In the genomic region with DNA sequence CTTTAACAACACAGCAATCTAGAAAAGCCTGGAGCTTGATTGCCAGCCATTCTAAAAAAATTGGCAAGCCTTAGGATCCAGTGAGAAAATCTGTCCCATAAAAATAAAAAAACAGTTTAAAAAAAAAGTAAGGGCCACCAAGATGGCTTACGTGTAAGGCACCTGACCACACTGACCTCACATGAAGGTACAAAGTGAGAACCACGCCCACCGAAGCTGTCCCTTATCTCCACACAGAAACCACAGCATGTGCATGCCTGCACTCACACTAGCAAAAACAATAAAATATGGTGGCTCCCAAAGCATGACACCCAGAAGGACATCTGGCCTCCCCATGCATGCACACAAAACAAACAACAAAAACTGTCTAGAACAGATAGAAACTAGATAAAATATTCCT, we compare ENCODE assay signal across 12 mouse cellular contexts. TPM values are rescaled to one million over a fixed set of nuclear protein-coding genes. Genes with fewer than 3 reads are reported as not detected.
DNase-seq lines count a peak whose midpoint lies in the region; ATAC-seq and TF ChIP-seq lines count a peak whose summit lies in the region.
"Had no signal": no experiment of that assay in that cellular context is flagged by ENCODE, and none has a peak within 500 bp of the region (broad histone marks: within the 10 kb centered on the region; RNA-seq: fewer than 3 reads in every experiment).

No protein-coding gene starts in this region.

- H3K27ac ChIP-seq in gastrocnemius, adult 2 months: peak overlapping the region; percentile 83; the same call in 1 of the 2 replicates
- no peak overlapping the region for H3K27ac ChIP-seq in intestine, embryonic 16.5 days (ENCODE audit: low read length)
- H3K27ac ChIP-seq in liver, postnatal 0 days (ENCODE audit: low read depth): no peak overlapping the region
- H3K27ac ChIP-seq: forebrain, embryonic 12.5 days; hindbrain, embryonic 15.5 days had no signal

- intact Hi-C loops in gastrocnemius, adult 2 months (cut with DNase I): no loop called here
- intact Hi-C loops in gastrocnemius, postnatal 36 days (cut with DNase I): no loop called here

- ATAC-seq in CD4-positive, CD25-positive, alpha-beta regulatory T cell, adult 4 months: peak; percentile 42
- ATAC-seq in intestine, embryonic 16.5 days: peak; percentile 61
- ATAC-seq in liver, postnatal 0 days: peak; percentile 72
- no peak for ATAC-seq in frontal cortex, adult (ENCODE audit: low TSS enrichment)

- WGBS in intestine, embryonic 16.5 days: 77% methylated on average over 3 of the region's 3 CpGs
- WGBS in liver, postnatal 0 days (ENCODE audit: insufficient replicate concordance): 50% methylated on average over 3 of the region's 3 CpGs

- TF ChIP-seq CTCF in gastrocnemius, adult 2 months (IDR thresholded peaks at IDR 0.05): no peak
- TF ChIP-seq CTCF in liver, postnatal 0 days (IDR thresholded peaks at IDR 0.05; ENCODE audit: low read depth): no peak

- H3K4me3 ChIP-seq in gastrocnemius, adult 2 months: no peak overlapping the region
- H3K4me3 ChIP-seq in intestine, embryonic 16.5 days (ENCODE audit: low read length): no peak overlapping the region
- no peak overlapping the region for H3K4me3 ChIP-seq in liver, postnatal 0 days (ENCODE audit: low read depth, low read length)
- H3K4me3 ChIP-seq: forebrain, embryonic 12.5 days; hindbrain, embryonic 15.5 days had no signal

- no peak overlapping the region for H3K9ac ChIP-seq in intestine, embryonic 16.5 days (ENCODE audit: low read depth, low read length)
- no peak overlapping the region for H3K9ac ChIP-seq in liver, postnatal 0 days (replicated peaks)
- H3K9ac ChIP-seq: forebrain, embryonic 12.5 days; hindbrain, embryonic 15.5 days had no signal

- no peaks in the 10 kb centered on the region for H3K36me3 ChIP-seq in intestine, embryonic 16.5 days (ENCODE audit: control insufficient read depth, insufficient read depth, low read length)
- no peaks in the 10 kb centered on the region for H3K36me3 ChIP-seq in liver, postnatal 0 days (replicated peaks; ENCODE audit: insufficient read depth, low read length)
- H3K36me3 ChIP-seq: forebrain, embryonic 12.5 days; hindbrain, embryonic 15.5 days had no signal

- no peak overlapping the region for H3K4me2 ChIP-seq in intestine, embryonic 16.5 days (ENCODE audit: low read depth, low read length)
- no peak overlapping the region for H3K4me2 ChIP-seq in liver, postnatal 0 days (ENCODE audit: low read depth, low read length)
- H3K4me2 ChIP-seq: forebrain, embryonic 12.5 days; hindbrain, embryonic 15.5 days had no signal

- no peak for TF ChIP-seq EP300 in liver, postnatal 0 days (IDR thresholded peaks at IDR 0.05; ENCODE audit: low read depth)

- no peak for DNase-seq in gastrocnemius, adult 2 months
- DNase-seq in gastrocnemius, postnatal 36 days: no peak
- DNase-seq in liver, postnatal 0 days: no peak
- no peak for DNase-seq in c-Kit-positive CD71-positive TER-119-positive erythroid progenitor cells, embryonic 14.5 days (ENCODE audit: low spot score)
- no peak for DNase-seq in ovary, postnatal 36 days (ENCODE audit: low spot score)
- DNase-seq: heart, adult 11 months; kidney, adult 9 months had no signal

- H3K27me3 ChIP-seq in intestine, embryonic 16.5 days (replicated peaks; ENCODE audit: control insufficient read depth, insufficient read depth, low read length): no peaks in the 10 kb centered on the region
- no peaks in the 10 kb centered on the region for H3K27me3 ChIP-seq in liver, postnatal 0 days (ENCODE audit: insufficient read depth, low read length)
- H3K27me3 ChIP-seq: forebrain, embryonic 12.5 days; hindbrain, embryonic 15.5 days had no signal

- peaks cover 13% of the 10 kb centered on the region for H3K4me1 ChIP-seq in intestine, embryonic 16.5 days (ENCODE audit: control insufficient read depth, insufficient read depth, low read length)
- H3K4me1 ChIP-seq in liver, postnatal 0 days (ENCODE audit: insufficient read depth): peaks cover 42% of the 10 kb centered on the region
- H3K4me1 ChIP-seq: forebrain, embryonic 12.5 days had no signal

- H3K9me3 ChIP-seq in intestine, embryonic 16.5 days (ENCODE audit: control insufficient read depth, low read length): no peaks in the 10 kb centered on the region
- H3K9me3 ChIP-seq in liver, postnatal 0 days (ENCODE audit: low read length): no peaks in the 10 kb centered on the region
- H3K9me3 ChIP-seq: forebrain, embryonic 12.5 days; hindbrain, embryonic 15.5 days had no signal

RNA-seq across cellular contexts. Expression of gene Rsbn1l, which starts 24.9 kb away (rescaled TPM):
- total RNA-seq in gastrocnemius, adult 2 months (2021): 1 to 10 TPM; 9.2 to 9.9 TPM
- 1 to 10 TPM; 7.0 to 8.9 TPM for total RNA-seq in gastrocnemius, postnatal 36 days (2021)
- 10 to 100 TPM; 32.6 to 42.7 TPM for polyA plus RNA-seq in CD4-positive, CD25-positive, alpha-beta regulatory T cell, adult 4 months (2017; shearing (Covaris generic))
- 3.0 and 3.2 TPM in 2 replicates for polyA plus RNA-seq in intestine, embryonic 16.5 days (2015; fragmentation: Nextera tagmentation; extraction: Ambion mirVana)
- polyA plus RNA-seq in liver, postnatal 0 days (2015; fragmentation: Nextera tagmentation; extraction: Ambion mirVana): 3.7 and 5.5 TPM in 2 replicates

RNA-seq across cellular contexts. Expression of gene Tmem60, which starts 49.3 kb away (rescaled TPM):
- 10 to 100 TPM; 17.6 to 19.7 TPM for total RNA-seq in gastrocnemius, adult 2 months (2021)
- 10 to 100 TPM; 13.6 to 17.6 TPM for total RNA-seq in gastrocnemius, postnatal 36 days (2021)
- polyA plus RNA-seq in CD4-positive, CD25-positive, alpha-beta regulatory T cell, adult 4 months (2017; shearing (Covaris generic)): 10 to 100 TPM; 45.1 to 57.8 TPM
- 52.8 and 55.4 TPM in 2 replicates for polyA plus RNA-seq in intestine, embryonic 16.5 days (2015; fragmentation: Nextera tagmentation; extraction: Ambion mirVana)
- polyA plus RNA-seq in liver, postnatal 0 days (2015; fragmentation: Nextera tagmentation; extraction: Ambion mirVana): 49.7 and 55.5 TPM in 2 replicates

RNA-seq across cellular contexts. Expression of gene Phtf2, which starts 49.4 kb away (rescaled TPM):
- 100 to 1,000 TPM; 176 to 181 TPM for total RNA-seq in gastrocnemius, adult 2 months (2021)
- 100 to 1,000 TPM; 146 to 180 TPM for total RNA-seq in gastrocnemius, postnatal 36 days (2021)
- polyA plus RNA-seq in CD4-positive, CD25-positive, alpha-beta regulatory T cell, adult 4 months (2017; shearing (Covaris generic)): 10 to 100 TPM; 46.0 to 49.2 TPM
- polyA plus RNA-seq in intestine, embryonic 16.5 days (2015; fragmentation: Nextera tagmentation; extraction: Ambion mirVana): 6.1 and 6.4 TPM in 2 replicates
- 2.8 and 3.2 TPM in 2 replicates for polyA plus RNA-seq in liver, postnatal 0 days (2015; fragmentation: Nextera tagmentation; extraction: Ambion mirVana)
